Mouse (Mus musculus) C2C12 (cell line): Measurements from ENCODE around the gene Med13l. TPM values are rescaled to one million over a fixed set of nuclear protein-coding genes. Genes with fewer than 3 reads are reported as not detected.

ENCODE experiments used
- H3K27me3 ChIP-seq: one replicate; pipeline ENCODE4 v1.6.1; 2011; ENCODE audit not compliant: control insufficient read depth, insufficient read depth, insufficient read length
- H3K36me3 ChIP-seq: one replicate; pipeline ENCODE4 v1.6.1; 2011; ENCODE audit not compliant: control insufficient read depth, insufficient read depth
- H3K4me3 ChIP-seq: one replicate; pipeline ENCODE4 v1.5.1; 2011; ENCODE audit warnings: mild to moderate bottlenecking, control low read depth; ENCODE audit not compliant: poor library complexity, insufficient read depth, severe bottlenecking
- H3K79me2 ChIP-seq: one replicate; pipeline ENCODE4 v1.6.1; 2011; ENCODE audit not compliant: control insufficient read depth, insufficient read depth
- H3K79me3 ChIP-seq: one replicate; pipeline ENCODE4 v1.6.1; 2011; ENCODE audit warnings: low read depth, control low read depth
- H3ac ChIP-seq: one replicate; pipeline ENCODE3; 2011; ENCODE audit warnings: low read depth; ENCODE audit not compliant: control insufficient read depth, insufficient read length
- CEBPB ChIP-seq: IDR thresholded peaks from one replicate; pipeline ENCODE4 v1.6.1; 2011; ENCODE audit warnings: low read depth, mild to moderate bottlenecking, control low read depth, moderate library complexity
- CTCF ChIP-seq: IDR thresholded peaks from one replicate; pipeline ENCODE4 v1.5.1; 2011; ENCODE audit not compliant: control insufficient read depth, insufficient read depth, insufficient read length
- FOSL1 ChIP-seq: IDR thresholded peaks from one replicate; pipeline ENCODE4 v1.8.0; 2011; ENCODE audit warnings: mild to moderate bottlenecking, low read length; ENCODE audit not compliant: poor library complexity, insufficient read depth, severe bottlenecking
- MAX ChIP-seq: IDR thresholded peaks from one replicate; pipeline ENCODE4 v1.6.1; 2011; ENCODE audit warnings: mild to moderate bottlenecking, control low read depth
- MYOD1 ChIP-seq: IDR thresholded peaks from one replicate; pipeline ENCODE4 v1.6.1; 2011; ENCODE audit warnings: low read depth; ENCODE audit not compliant: control insufficient read depth, insufficient read length
- MYOG ChIP-seq: IDR thresholded peaks from one replicate; pipeline ENCODE4 v1.6.1; 2011; ENCODE audit not compliant: control insufficient read depth, insufficient read length; ENCODE audit errors: extremely low read depth
- USF1 ChIP-seq: IDR thresholded peaks from one replicate; pipeline ENCODE4 v1.6.1; 2011; ENCODE audit warnings: low read depth, mild to moderate bottlenecking, control low read depth, moderate library complexity
- polyA plus RNA-seq: library from polyadenylated mRNA; unstranded; fragments of >200 nt; fragmentation: generic; extraction: Trizol; gene quantifications from one replicate; pipeline ENCODE4 v1.2.1, GENCODE M21; 2012; ENCODE audit warnings: missing spikeins

The Med13l gene
- polyA plus RNA-seq, 1 experiment, result 6.7 TPM

- Histone ChIP-seq H3K4me3 (no peak overlapping the region), H3K36me3 (no peaks in the 10 kb centered on the region), H3K27me3 (no peaks in the 10 kb centered on the region), H3K79me2 (peaks cover 66% of the 10 kb centered on the region), H3K79me3 (peaks cover 29% of the 10 kb centered on the region), H3ac (no peak overlapping the region)
- TF ChIP-seq CEBPB (no peak), MYOD1 (no peak), MYOG (no peak), USF1 (no peak), MAX (no peak), FOSL1 (no peak), CTCF (no peak)
Measured at GRCm38 (mm10) chr5:118702674-118703073, 142.2 kb downstream of the Med13l start.

- peaks cover 26% of the 10 kb centered on the region for H3K79me3 ChIP-seq
Measured at GRCm38 (mm10) chr5:118704148-118704547, 143.7 kb downstream of the Med13l start.

GRCm38 (mm10) chr5:118704960-118705359 is 144.5 kb downstream of the Med13l start:
- Histone ChIP-seq H3ac (no peak overlapping the region), H3K36me3 (no peaks in the 10 kb centered on the region), H3K4me3 (no peak overlapping the region), H3K27me3 (no peaks in the 10 kb centered on the region), H3K79me2 (peaks cover 48% of the 10 kb centered on the region), H3K79me3 (peaks cover 22% of the 10 kb centered on the region)
- TF ChIP-seq CTCF (no peak), FOSL1 (no peak), CEBPB (no peak), MYOG (no peak), MYOD1 (no peak), MAX (no peak), USF1 (no peak)

More at GRCm38 (mm10) chr5:118704148-118704547, 143.7 kb downstream of the Med13l start:
- TF ChIP-seq MYOG, result no peak
- no peak for TF ChIP-seq FOSL1
- TF ChIP-seq CTCF, result no peak
- no peak for TF ChIP-seq USF1
- H3ac ChIP-seq, result no peak overlapping the region
- H3K27me3 ChIP-seq, result no peaks in the 10 kb centered on the region
- no peak overlapping the region for H3K4me3 ChIP-seq
- H3K36me3 ChIP-seq, result no peaks in the 10 kb centered on the region
- peaks cover 55% of the 10 kb centered on the region for H3K79me2 ChIP-seq

- peaks cover 46% of the 10 kb centered on the region for H3K79me2 ChIP-seq
- H3K4me3 ChIP-seq, result no peak overlapping the region
- no peak for TF ChIP-seq FOSL1
- no peak for TF ChIP-seq USF1
- no peak for TF ChIP-seq MAX
- TF ChIP-seq CEBPB, result no peak
- TF ChIP-seq MYOG, result no peak
- TF ChIP-seq MYOD1, result no peak
- no peak for TF ChIP-seq CTCF
- H3K27me3 ChIP-seq, result no peaks in the 10 kb centered on the region
- no peaks in the 10 kb centered on the region for H3K36me3 ChIP-seq
- no peak overlapping the region for H3ac ChIP-seq
- peaks cover 23% of the 10 kb centered on the region for H3K79me3 ChIP-seq
Measured at GRCm38 (mm10) chr5:118706009-118706408, 145.5 kb downstream of the Med13l start.

- H3ac ChIP-seq, result no peak overlapping the region
- peaks cover 22% of the 10 kb centered on the region for H3K79me3 ChIP-seq
Measured at GRCm38 (mm10) chr5:118706414-118706813, 145.9 kb downstream of the Med13l start.

GRCm38 (mm10) chr5:118707501-118707900 is 147.0 kb downstream of the Med13l start:
- H3ac ChIP-seq, result no peak overlapping the region
- no peak overlapping the region for H3K4me3 ChIP-seq
- no peak for TF ChIP-seq MYOD1
- TF ChIP-seq CTCF, result no peak
- TF ChIP-seq MAX, result no peak
- TF ChIP-seq MYOG, result no peak
- TF ChIP-seq USF1, result no peak
- no peak for TF ChIP-seq FOSL1
- TF ChIP-seq CEBPB, result no peak
- no peaks in the 10 kb centered on the region for H3K36me3 ChIP-seq
- peaks cover 47% of the 10 kb centered on the region for H3K79me2 ChIP-seq
- no peaks in the 10 kb centered on the region for H3K27me3 ChIP-seq
- H3K79me3 ChIP-seq, result peaks cover 22% of the 10 kb centered on the region

More at GRCm38 (mm10) chr5:118706414-118706813, 145.9 kb downstream of the Med13l start:
- no peak for TF ChIP-seq FOSL1
- TF ChIP-seq CEBPB, result no peak
- TF ChIP-seq CTCF, result no peak
- no peak for TF ChIP-seq MYOD1
- TF ChIP-seq MYOG, result no peak
- no peak for TF ChIP-seq USF1
- no peak for TF ChIP-seq MAX
- H3K27me3 ChIP-seq, result no peaks in the 10 kb centered on the region
- H3K79me2 ChIP-seq, result peaks cover 43% of the 10 kb centered on the region
- H3K4me3 ChIP-seq, result no peak overlapping the region
- H3K36me3 ChIP-seq, result no peaks in the 10 kb centered on the region
